Mouse (Mus musculus): ENCODE data around the gene Ube2d1.

DNA sequence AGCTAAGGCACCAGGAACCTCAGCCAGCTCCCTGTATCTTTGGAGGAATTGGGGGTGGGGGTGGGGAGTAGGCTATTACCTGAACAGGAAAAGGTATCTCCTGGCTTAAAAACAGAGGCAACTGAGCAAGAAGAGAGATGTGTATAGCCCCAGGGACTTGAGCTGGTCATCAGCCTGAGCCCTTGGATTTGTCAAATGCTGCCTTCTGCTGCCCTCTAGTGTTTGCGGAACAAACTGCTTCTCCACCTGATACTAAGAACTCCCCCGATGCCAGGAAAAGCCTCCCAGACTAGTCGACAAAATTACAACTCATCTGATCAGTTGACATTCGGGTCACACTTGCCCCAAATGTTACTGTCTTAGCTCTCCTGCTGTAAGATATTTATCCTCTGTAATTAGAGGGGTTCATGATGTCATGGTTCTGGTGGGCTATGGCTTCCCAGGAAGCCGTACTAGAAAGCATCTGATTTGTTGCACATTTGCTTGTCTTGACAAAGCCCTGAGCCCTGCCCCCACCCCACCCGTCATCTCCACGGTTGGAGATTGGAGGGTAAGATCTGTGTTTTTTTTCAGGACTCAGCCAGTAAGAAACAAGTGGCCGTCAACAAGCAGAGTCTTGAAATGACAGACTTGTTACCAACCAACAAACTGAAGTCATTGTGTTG is 66.7 kb downstream of the Ube2d1 start:
- TF ChIP-seq CTCF (IDR thresholded peaks at IDR 0.05; ENCODE audit: control insufficient read depth, insufficient read depth, insufficient replicate concordance, low read depth, low read length) (peak; percentile 78), POLR2A (IDR thresholded peaks at IDR 0.05; ENCODE audit: control insufficient read depth, low read depth, low read length) (no peak)
